Mouse (Mus musculus): ENCODE measurements around the gene Cldn16. TPM values are rescaled to one million over a fixed set of nuclear protein-coding genes. Genes with fewer than 3 reads are reported as not detected.
"Not testable (repeated sequence)": the region's sequence is repeated elsewhere in the genome, so short reads cannot be mapped to it uniquely, and the experiment has no call there.

Cldn16 gene
- not detected in 2 replicates for total RNA-seq (2015)
- total RNA-seq (2017): not detected in 2 replicates

DNA sequence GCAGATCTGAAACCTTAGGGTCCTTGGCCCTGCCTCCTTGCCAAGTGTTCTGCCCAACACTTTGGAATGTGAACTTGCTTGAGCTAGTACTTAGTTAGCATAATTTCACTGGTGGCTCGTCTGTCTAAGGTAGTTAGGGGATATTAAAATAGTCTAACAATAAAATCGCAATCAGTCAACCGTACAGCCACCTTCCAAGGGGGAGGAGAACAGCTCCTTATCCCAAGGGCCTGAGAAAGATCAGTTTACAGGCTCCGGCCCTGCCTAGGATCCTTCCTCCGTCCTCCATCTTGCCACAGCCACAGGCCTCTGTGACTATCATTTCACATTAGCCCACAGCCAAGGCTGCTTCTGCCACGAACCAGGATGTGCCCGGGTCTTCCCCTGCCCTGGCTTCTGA is at the start of gene Cldn16:
TSS of gene Cldn16 (plus strand) at position 301 of the 400 bp plus-strand sequence.
- ATAC-seq (replicated peaks; ENCODE audit: poor library complexity): no peak

DNA sequence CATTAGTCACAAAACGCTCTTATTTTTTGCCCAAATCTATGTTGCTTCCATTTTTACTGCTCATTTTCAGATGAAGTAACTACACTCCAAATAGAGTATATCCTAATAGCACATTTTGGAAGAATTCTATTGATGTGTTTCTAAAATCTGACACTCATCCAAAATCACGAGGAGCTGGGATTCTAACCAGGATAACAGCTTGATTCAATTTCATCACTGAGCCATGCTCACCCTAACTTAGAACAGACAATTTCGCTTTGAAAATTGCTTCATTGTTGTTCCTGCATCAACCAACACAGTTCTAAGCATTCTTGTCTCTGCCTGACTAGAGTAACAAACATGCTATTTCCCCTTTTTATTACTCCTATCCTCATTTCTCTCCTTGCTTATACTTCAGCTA is 44.3 kb upstream of the Cldn16 start:
- no peak for ATAC-seq (replicated peaks; ENCODE audit: poor library complexity)

DNA sequence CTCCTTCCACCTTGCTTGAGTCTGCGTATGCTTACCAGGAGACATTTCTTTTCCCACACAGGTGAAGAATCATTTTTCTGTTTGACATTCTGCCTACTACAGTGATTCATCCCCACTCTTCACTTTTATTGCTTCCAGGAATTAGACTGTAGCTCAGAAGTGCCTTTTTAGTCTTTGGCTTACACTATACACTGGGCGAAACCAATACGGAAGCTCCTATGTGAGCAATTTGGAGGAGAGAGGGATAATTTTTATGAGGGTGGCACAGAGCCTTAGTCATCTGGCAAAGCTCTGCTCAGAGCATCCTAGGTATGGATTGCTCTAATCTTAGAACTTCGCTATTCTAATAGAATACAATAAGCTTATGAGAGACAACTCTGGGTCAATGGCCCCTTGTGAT is 40.9 kb upstream of the Cldn16 start:
- ATAC-seq (replicated peaks; ENCODE audit: poor library complexity): no peak

DNA sequence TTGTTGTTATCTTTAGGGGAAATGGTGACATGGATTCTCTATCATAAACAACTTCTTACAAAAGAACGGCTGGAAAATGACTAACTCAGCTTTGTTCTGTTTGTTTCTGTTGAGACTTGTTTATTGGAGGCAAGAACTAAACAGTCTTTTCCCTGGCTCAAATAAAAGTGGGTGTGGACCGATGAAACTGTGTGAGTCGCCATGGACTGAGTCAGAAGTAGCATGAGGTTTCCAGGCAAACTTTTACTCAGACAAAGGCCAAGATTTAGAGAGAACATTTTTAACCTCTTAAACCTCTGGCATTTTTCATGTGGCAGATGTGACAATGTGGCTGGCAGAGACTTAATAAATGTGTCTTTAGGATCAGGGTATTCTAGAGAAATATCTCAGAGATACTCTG is 32.7 kb upstream of the Cldn16 start:
- no peak for ATAC-seq (replicated peaks; ENCODE audit: poor library complexity)

GRCm38 (mm10) chr16:26433486-26433885 is 29.4 kb upstream of the Cldn16 start:
- ATAC-seq (replicated peaks; ENCODE audit: poor library complexity): no peak

GRCm38 (mm10) chr16:26440031-26440430 is 22.9 kb upstream of the Cldn16 start:
- no peak for ATAC-seq (replicated peaks; ENCODE audit: poor library complexity)

DNA sequence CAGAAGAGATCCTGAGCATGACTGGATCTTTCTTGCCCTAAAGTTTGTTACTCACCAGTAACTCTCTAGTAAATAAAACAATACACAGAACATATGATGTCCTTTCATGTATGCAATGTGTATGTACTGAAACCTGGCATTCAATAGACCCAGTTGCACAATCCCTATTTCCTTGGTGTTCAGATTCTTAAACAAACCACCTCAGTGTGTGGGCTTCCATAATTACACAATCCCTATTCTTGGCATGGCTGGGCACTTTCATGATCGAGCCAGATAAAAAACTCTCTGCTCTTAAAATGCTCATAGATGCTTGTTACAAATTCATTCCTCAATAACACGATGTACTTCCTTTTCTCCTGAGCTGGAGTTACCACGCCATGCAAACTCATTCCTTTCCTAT is 21.8 kb upstream of the Cldn16 start:
- no peak for ATAC-seq (replicated peaks; ENCODE audit: poor library complexity)

GRCm38 (mm10) chr16:26444843-26445242 is 18.1 kb upstream of the Cldn16 start:
- no peak for ATAC-seq (replicated peaks; ENCODE audit: poor library complexity)

GRCm38 (mm10) chr16:26447594-26447993 is 15.3 kb upstream of the Cldn16 start:
- ATAC-seq (replicated peaks; ENCODE audit: poor library complexity): peak; percentile 98

GRCm38 (mm10) chr16:26454163-26454562 is 8.8 kb upstream of the Cldn16 start:
- no peak for ATAC-seq (replicated peaks; ENCODE audit: poor library complexity)

- no peak for ATAC-seq (replicated peaks; ENCODE audit: poor library complexity)
Measured at GRCm38 (mm10) chr16:26456182-26456581, 6.8 kb upstream of the Cldn16 start.

DNA sequence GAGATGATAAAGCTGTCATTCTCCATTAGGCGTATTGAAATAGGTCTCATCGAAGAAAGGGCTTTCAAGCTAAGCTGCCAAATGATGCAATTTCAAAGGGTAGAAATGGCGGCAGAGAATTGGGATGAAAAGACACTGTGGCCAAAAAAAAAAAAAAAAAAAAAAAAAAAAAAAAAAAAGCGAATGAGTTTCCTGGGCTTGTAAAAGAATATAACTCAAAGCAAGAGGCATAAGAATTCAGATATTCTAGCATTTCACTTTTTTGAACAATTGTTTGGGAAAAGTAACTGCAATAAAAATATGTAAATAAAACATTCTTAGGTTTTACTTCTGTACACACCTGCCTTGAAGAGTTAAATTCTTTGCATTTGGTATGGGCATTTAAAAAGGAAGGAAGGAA is 3.6 kb downstream of the Cldn16 start:
- ATAC-seq (replicated peaks; ENCODE audit: poor library complexity): no peak

- ATAC-seq (replicated peaks; ENCODE audit: poor library complexity): no peak
Measured at GRCm38 (mm10) chr16:26471254-26471653, 8.3 kb downstream of the Cldn16 start.

DNA sequence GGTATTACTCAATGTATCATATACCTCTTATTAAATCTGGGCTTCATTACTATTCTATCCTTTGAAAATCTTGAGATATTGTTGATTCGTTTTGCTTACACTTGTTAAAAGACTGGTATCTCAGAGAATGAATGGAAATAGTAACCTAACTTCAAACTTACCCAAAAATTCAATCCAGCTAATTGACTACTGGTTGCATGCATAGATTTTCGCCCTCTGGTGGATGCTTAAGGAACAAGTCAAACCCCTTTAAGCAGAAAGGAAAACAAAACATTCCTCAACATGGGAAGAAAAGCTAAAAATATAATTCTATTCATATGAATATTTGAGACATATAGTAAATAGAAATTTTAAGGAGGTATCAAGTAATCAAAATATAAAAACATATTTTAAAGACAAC is 32.8 kb downstream of the Cldn16 start:
- ATAC-seq (replicated peaks; ENCODE audit: poor library complexity): no peak

DNA sequence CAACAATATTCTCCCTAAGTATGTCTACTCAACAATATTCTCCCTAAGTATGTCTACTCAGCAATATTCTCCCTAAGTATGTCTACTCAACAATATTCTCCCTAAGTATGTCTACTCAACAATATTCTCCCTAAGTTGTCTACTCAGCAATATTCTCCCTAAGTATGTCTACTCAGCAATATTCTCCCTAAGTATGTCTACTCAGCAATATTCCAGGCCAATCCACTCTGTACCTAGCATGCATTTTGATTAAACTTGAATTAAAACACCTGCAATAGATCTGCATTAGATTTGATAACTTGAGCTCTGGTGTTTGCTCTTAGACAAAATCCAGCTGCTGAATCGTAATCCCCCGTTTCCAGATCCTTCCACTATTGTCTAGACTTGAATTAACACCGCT is 36.8 kb downstream of the Cldn16 start:
- not testable (repeated sequence) for ATAC-seq (replicated peaks; ENCODE audit: poor library complexity)

DNA sequence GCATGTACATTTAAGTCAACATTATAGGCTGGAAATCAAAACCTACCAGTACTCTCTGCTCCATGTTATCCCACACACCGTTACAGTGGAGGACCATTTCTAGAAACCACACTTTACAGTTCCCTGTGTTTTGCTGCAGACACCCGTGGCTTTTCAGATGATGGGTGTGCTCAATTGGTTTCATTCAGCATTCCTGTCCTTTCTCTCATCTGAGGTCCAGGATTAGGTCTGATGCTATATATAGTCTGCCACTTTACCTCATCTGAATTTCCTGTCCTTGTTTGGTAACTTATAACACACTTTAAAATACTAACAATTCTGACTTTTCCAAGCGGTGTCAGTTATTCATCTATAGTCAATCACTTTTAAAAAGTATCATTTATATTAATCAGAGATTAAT is 37.8 kb downstream of the Cldn16 start:
- no peak for ATAC-seq (replicated peaks; ENCODE audit: poor library complexity)

GRCm38 (mm10) chr16:26504961-26505360 is 42.0 kb downstream of the Cldn16 start:
- ATAC-seq (replicated peaks; ENCODE audit: poor library complexity): no peak

DNA sequence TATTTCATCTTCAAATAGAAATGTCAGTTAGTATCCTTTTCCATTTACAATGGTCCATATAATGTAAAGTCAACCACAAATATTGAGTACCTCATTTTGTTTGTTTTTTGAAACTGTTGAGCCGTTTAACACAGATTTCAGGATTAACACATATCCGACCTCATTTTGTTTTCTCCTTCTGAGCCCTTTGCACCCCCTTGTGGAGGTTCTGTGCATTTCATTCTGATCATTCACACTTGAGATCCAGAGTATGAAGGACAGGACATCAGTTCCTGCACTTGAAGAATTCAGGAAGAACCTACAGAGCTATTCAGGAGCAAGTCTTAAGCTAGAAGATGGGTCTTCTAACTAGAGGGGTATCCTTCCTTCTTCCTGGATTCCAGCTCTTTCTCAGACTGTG is 56.7 kb downstream of the Cldn16 start:
- peak; percentile 71 for ATAC-seq (replicated peaks; ENCODE audit: poor library complexity)

DNA sequence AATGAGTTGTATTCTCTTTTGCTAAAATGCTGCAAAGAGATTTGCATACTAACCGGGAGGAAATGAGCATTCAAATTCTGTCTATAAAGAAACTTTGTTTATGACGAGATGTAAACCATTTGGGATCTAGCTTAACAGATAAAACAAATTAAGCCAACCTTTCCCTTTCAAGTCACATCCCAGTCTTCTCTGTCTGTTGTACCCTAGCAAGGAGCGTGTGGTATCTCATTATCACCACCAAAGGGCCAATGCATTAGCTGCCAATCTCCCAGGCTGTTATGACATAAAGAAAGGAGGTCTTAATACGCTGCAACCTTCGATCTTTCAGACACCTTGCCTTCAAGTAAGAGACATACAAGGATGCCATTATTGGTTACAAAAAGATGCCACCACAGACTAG is 62.9 kb downstream of the Cldn16 start:
- no peak for ATAC-seq (replicated peaks; ENCODE audit: poor library complexity)

DNA sequence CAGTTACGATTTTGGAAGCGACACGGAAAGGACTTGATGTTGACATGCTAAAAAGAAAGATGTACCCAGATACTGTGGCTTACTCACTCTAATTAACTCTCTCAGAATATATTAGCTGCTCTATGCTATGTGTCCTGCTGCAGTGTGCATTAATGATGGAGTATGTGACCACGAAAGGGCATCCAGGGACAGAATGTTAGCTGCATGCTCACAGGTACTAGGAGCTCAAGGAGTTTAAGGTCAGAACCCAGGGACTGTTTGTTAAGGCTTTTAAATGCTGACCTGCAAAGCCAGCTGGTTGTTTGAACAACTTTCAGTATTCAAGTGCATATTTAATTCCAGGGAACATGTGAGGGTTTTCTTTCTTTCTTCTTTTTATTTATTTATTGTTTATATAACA is 63.7 kb downstream of the Cldn16 start, which contains the start of gene Tmem207:
TSS of gene Tmem207 (minus strand) at position 101 of the 400 bp plus-strand sequence.
- no peak for ATAC-seq (replicated peaks; ENCODE audit: poor library complexity)

GRCm38 (mm10) chr16:26527931-26528666 is 65.2 kb downstream of the Cldn16 start:
- no peak for ATAC-seq (replicated peaks; ENCODE audit: poor library complexity)

GRCm38 (mm10) chr16:26530451-26530850 is 67.5 kb downstream of the Cldn16 start:
- ATAC-seq (replicated peaks; ENCODE audit: poor library complexity): no peak

GRCm38 (mm10) chr16:26532287-26532686 is 69.4 kb downstream of the Cldn16 start:
- ATAC-seq (replicated peaks; ENCODE audit: poor library complexity): no peak

Measured in megakaryocyte progenitor cell, adult 5-6 weeks (primary cell).